Mouse (Mus musculus) stomach, postnatal 0 days (tissue): Measurements from ENCODE around the gene Gm43552. TPM values are rescaled to one million over a fixed set of nuclear protein-coding genes. Genes with fewer than 3 reads are reported as not detected.

Source experiments
- ATAC-seq: fragments of 200-750 bp; cut with Nextera tagmentation; 2 replicates; pipeline ENCODE4 v1.8.0; 2017; ENCODE audit not compliant: low FRiP score, low TSS enrichment
- DNase-seq: peaks from one replicate; pipeline ENCODE4 v3.0.0-alpha.2; 2016; ENCODE audit warnings: low spot score
- H3K27ac ChIP-seq: fragments of 300-500 bp; sonication (generic); replicated peaks from 2 replicates; pipeline ENCODE4 v1.5.1; 2014; ENCODE audit warnings: mild to moderate bottlenecking, control low read depth
- H3K27me3 ChIP-seq: fragments of 300-500 bp; sonication (generic); 2 replicates; pipeline ENCODE4 v1.6.1; 2014; ENCODE audit warnings: low read length; ENCODE audit not compliant: control insufficient read depth, insufficient read depth
- H3K36me3 ChIP-seq: fragments of 300-500 bp; sonication (generic); 2 replicates; pipeline ENCODE4 v1.6.1; 2014; ENCODE audit warnings: low read length, mixed read lengths; ENCODE audit not compliant: control insufficient read depth, insufficient read depth
- H3K4me1 ChIP-seq: fragments of 300-500 bp; sonication (generic); replicated peaks from 2 replicates; pipeline ENCODE4 v1.6.1; 2014; ENCODE audit warnings: antibody characterized with exemption; ENCODE audit not compliant: control insufficient read depth, insufficient read depth
- H3K4me2 ChIP-seq: fragments of 300-500 bp; sonication (generic); replicated peaks from 2 replicates; pipeline ENCODE4 v1.6.1; 2014; ENCODE audit warnings: low read depth, mild to moderate bottlenecking, control low read depth, moderate library complexity
- H3K4me3 ChIP-seq: fragments of 300-500 bp; sonication (generic); 2 replicates; pipeline ENCODE4 v1.5.1; 2014; ENCODE audit warnings: low read depth, low read length, control low read depth
- H3K9ac ChIP-seq: fragments of 300-500 bp; sonication (generic); 2 replicates; pipeline ENCODE4 v1.6.1; 2014; ENCODE audit warnings: mild to moderate bottlenecking, low read length, control low read depth, mixed read lengths
- H3K9me3 ChIP-seq: fragments of 300-500 bp; sonication (generic); 2 replicates; pipeline ENCODE4 v1.6.1; 2016; ENCODE audit warnings: low read length; ENCODE audit not compliant: control insufficient read depth
- CTCF ChIP-seq: IDR thresholded peaks from 2 replicates; pipeline ENCODE4 v1.5.1; 2016; ENCODE audit warnings: antibody characterized with exemption, low read depth, mild to moderate bottlenecking, moderate library complexity
- EP300 ChIP-seq: optimal IDR thresholded peaks from 2 replicates; pipeline ENCODE3; 2016; ENCODE audit warnings: antibody characterized with exemption
- WGBS: fragments of 180-500 bp; shearing (Covaris S2); extraction: QIAGEN DNeasy Blood & Tissue Kit; methylation state at CpG from one replicate; pipeline ENCODE4 v1.1.7; 2014; 5-methylcytosine and 5-hydroxymethylcytosine counted together
- polyA plus RNA-seq: library from polyadenylated mRNA; unstranded; fragments of >200 nt; fragmentation: Nextera tagmentation; extraction: Ambion mirVana; gene quantifications from 2 replicates; pipeline ENCODE4 v1.2.1, GENCODE M21; 2015

Gm43552 gene
- polyA plus RNA-seq, 1 experiment from 2014 or later, result not detected

DNA sequence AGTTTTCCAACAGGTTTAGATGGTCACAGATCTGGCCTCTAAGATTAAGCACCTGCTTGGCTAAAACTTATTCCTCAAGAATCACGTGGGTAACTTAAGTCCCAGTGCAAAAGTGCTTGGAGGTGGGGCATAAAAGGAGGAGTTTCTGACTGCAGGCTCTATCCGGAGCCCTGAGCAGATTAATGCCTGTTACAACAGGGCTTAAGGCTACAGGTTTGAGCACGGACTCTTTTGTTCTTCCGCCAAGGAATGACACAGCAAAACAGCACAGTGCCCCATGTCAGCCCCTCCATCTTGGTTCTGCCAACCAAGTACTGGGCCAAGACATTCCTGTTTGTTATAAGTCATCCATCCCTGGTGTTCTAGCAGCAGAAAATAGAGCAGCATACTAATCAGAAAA is 64.3 kb downstream of the Gm43552 start:
- Histone ChIP-seq H3K36me3 (no peaks in the 10 kb centered on the region), H3K4me2 (0 out of 2 replicates have a peak overlapping the region, but pooled peaks have one; percentile 3), H3K27ac (peak overlapping the region; percentile 88)

DNA sequence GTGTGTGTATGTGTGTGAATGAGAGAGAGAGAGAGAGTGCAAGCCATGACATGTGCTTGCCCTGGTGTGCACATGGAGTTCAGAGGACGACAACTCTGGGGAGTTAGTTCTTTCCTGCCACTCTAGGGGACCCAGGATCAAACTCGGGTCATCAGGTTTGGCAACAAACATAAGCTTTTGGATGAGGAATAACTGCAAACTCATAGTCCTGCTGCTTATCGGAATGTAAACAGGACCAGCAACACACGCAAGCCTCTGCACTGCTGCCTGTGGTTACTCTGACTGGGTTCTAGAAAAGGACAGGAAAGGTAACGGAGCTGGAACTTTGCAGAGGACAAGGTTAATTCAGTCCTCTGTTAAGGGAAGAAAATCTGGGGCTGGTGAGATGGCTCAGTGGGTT is 67.4 kb downstream of the Gm43552 start:
- no peak for TF ChIP-seq CTCF
- no peak for TF ChIP-seq EP300
- no peak overlapping the region for H3K9ac ChIP-seq
- peak overlapping the region; percentile 58; the same call in 1 of the 2 replicates for H3K27ac ChIP-seq
- no peak overlapping the region for H3K4me2 ChIP-seq
- H3K36me3 ChIP-seq, result peaks cover 12% of the 10 kb centered on the region; the same call in 1 of the 2 replicates
- no peaks in the 10 kb centered on the region for H3K9me3 ChIP-seq
- no peaks in the 10 kb centered on the region for H3K27me3 ChIP-seq
- H3K4me1 ChIP-seq, result no peaks in the 10 kb centered on the region; the same call in 1 of the 2 replicates
- no peak overlapping the region for H3K4me3 ChIP-seq
- ATAC-seq (peak; percentile 25), DNase-seq (peak; percentile 47)
- 64% methylated on average over 5 of the region's 5 CpGs for WGBS

More for the DNA sequence above, 64.3 kb downstream of the Gm43552 start:
- no peak overlapping the region for H3K9ac ChIP-seq
- H3K4me3 ChIP-seq, result no peak overlapping the region
- no peaks in the 10 kb centered on the region; the same call in 1 of the 2 replicates for H3K4me1 ChIP-seq
- DNase-seq (peak; percentile 65), ATAC-seq (peak; percentile 71)
- H3K9me3 ChIP-seq, result no peaks in the 10 kb centered on the region
- no peaks in the 10 kb centered on the region for H3K27me3 ChIP-seq
- WGBS, result 29% methylated on average over 4 of the region's 4 CpGs
- TF ChIP-seq CTCF (no peak), EP300 (no peak)

DNA sequence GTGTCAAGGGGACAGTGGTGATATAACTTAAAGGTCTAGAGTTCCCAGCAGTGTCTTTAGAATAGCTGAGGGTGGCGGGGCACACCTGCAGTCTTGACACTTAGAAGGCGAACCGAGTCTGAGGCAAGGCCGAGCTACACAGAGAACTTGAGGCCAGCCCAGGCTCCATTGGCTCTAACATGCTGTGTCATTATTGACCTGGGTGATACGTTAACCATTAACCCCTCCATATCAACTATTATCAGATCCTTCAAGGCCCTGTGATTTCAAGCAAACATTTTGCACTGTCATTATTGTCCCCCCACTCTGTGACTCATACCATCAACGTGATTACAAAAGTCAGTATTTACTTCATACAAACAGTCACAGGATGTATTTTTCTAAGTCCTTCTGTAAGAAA is 68.4 kb downstream of the Gm43552 start:
- peaks cover 12% of the 10 kb centered on the region; the same call in 1 of the 2 replicates for H3K36me3 ChIP-seq
- H3K27ac ChIP-seq, result peak overlapping the region; percentile 70
- no peak for TF ChIP-seq EP300
- no peak for TF ChIP-seq CTCF
- no peak overlapping the region for H3K4me3 ChIP-seq
- H3K9ac ChIP-seq, result no peak overlapping the region
- H3K4me1 ChIP-seq, result no peaks in the 10 kb centered on the region; the same call in 1 of the 2 replicates
- peak; percentile 75 for DNase-seq
- no peaks in the 10 kb centered on the region for H3K27me3 ChIP-seq
- 67% methylated on average over 6 of the region's 6 CpGs for WGBS
- H3K9me3 ChIP-seq, result no peaks in the 10 kb centered on the region
- H3K4me2 ChIP-seq, result no peak overlapping the region
- peak; percentile 89 for ATAC-seq

DNA sequence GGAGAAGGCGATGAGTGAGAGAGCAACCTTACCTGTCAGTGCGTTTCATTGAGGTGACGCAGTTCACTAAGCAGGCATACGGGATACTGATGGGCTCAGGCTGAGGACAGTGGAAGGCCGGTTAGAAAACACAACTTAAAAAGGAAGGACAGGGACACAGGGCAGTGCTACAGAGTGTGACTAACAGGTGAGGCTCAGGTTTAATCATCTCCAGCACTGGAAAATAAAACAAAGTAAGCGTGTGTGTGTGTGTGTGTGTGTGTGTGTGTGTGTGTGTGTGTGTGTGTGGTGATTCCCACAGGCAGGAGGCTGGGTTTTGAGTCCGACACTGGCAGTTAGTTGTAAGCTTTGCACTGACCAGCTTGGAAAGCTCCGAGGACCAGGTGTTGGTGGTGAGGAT is 69.8 kb downstream of the Gm43552 start:
- TF ChIP-seq CTCF (no peak), EP300 (no peak)
- DNase-seq (no peak), ATAC-seq (no peak)
- Histone ChIP-seq H3K9me3 (no peaks in the 10 kb centered on the region), H3K4me2 (no peak overlapping the region), H3K4me3 (no peak overlapping the region), H3K27me3 (no peaks in the 10 kb centered on the region), H3K4me1 (no peaks in the 10 kb centered on the region), H3K27ac (no peak overlapping the region), H3K9ac (no peak overlapping the region), H3K36me3 (peaks cover 15% of the 10 kb centered on the region; the same call in 1 of the 2 replicates)
- WGBS, result 87% methylated on average over 8 of the region's 8 CpGs

DNA sequence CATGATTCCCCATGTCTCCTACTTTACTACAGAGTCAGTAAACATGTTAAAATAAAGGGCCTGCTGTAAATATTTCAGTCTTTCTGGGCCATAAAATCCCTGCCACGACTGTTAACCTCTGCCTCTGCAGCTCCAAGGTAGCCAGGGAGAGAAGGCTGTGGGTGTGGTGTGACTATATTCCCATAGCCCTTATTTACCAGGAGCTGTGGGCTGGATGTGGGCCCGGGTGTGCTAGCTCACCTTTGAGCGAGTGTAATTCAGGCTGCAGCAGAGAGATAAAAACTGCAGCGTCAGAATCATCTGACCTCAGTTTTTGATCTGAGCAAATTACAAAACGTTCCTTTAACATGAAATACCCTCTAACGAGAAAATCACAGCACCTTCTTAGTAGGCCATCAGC is 71.8 kb downstream of the Gm43552 start:
- no peak for ATAC-seq
- no peaks in the 10 kb centered on the region for H3K27me3 ChIP-seq
- no peak overlapping the region for H3K4me3 ChIP-seq
- WGBS, result 61% methylated on average over 6 of the region's 6 CpGs
- no peaks in the 10 kb centered on the region for H3K9me3 ChIP-seq
- TF ChIP-seq CTCF (no peak), EP300 (no peak)
- H3K36me3 ChIP-seq, result peaks cover 19% of the 10 kb centered on the region
- H3K4me2 ChIP-seq, result no peak overlapping the region
- H3K27ac ChIP-seq, result no peak overlapping the region
- H3K4me1 ChIP-seq, result no peaks in the 10 kb centered on the region; the same call in 1 of the 2 replicates
- peak; percentile 58 for DNase-seq
- no peak overlapping the region for H3K9ac ChIP-seq

DNA sequence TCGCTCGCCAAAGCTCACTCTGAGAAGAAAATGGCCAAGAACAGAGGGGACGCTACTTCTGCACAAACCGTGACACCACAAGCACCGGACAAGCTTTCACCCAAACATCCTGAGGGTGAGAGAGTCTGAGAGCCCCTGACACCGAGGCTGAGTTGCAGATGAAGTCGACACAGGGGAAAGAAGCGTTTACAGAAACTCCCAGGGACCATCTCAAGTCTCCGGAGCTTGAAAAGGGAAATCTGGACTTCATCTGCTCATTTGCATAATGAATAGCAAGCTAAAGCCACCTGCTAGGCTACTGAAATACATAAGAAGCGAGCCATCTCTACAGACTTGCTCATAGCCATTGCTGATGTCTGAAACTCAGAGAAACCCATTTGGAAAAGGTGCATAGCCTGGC is 73.5 kb downstream of the Gm43552 start:
- H3K36me3 ChIP-seq, result peaks cover 19% of the 10 kb centered on the region
- ATAC-seq (no peak), DNase-seq (no peak)
- TF ChIP-seq CTCF (no peak), EP300 (no peak)
- H3K9me3 ChIP-seq, result no peaks in the 10 kb centered on the region
- no peaks in the 10 kb centered on the region; the same call in 1 of the 2 replicates for H3K4me1 ChIP-seq
- H3K27ac ChIP-seq, result no peak overlapping the region
- no peaks in the 10 kb centered on the region for H3K27me3 ChIP-seq
- no peak overlapping the region for H3K4me2 ChIP-seq
- H3K9ac ChIP-seq, result no peak overlapping the region
- no peak overlapping the region for H3K4me3 ChIP-seq
- WGBS, result 83% methylated on average over 10 of the region's 10 CpGs
